ENCODE assay signal across 8 mouse cellular contexts in genomic region chr2:125135903-125136811, GRCm38 (mm10). TPM values are rescaled to one million over a fixed set of nuclear protein-coding genes. Genes with fewer than 3 reads are reported as not detected.
DNase-seq lines count a peak whose midpoint lies in the region; ATAC-seq and TF ChIP-seq lines count a peak whose summit lies in the region.

TSS of gene Ctxn2 (plus strand) at chr2:125136692.

- H3K9ac ChIP-seq in forebrain, embryonic 16.5 days (replicated peaks; ENCODE audit: low read depth, low read length) = peak within 1 kb of the TSS; percentile 67

- DNase-seq in layer of hippocampus, adult 2 months (ENCODE audit: low spot score in 2 of 2) = peak; percentile 49 to 52
- peak; percentile 50 for DNase-seq in lung, adult 2 months
- DNase-seq in testis, postnatal 14 days (ENCODE audit: low spot score) = peak; percentile 76

- H3K4me3 ChIP-seq in E14TG2a.4 (replicated peaks; ENCODE audit: low read length) = peak within 1 kb of the TSS; percentile 61
- H3K4me3 ChIP-seq in forebrain, embryonic 16.5 days (replicated peaks; ENCODE audit: low read length) = peak within 1 kb of the TSS; percentile 60
- peak within 1 kb of the TSS; percentile 65 for H3K4me3 ChIP-seq in layer of hippocampus, adult 2 months
- H3K4me3 ChIP-seq in lung, adult 2 months (replicated peaks; ENCODE audit: extremely low read depth, low read depth, low read length) = no peak within 1 kb of the TSS
- H3K4me3 ChIP-seq in olfactory bulb, adult 2 months (ENCODE audit: insufficient read depth, low read depth, low read length) = peak within 1 kb of the TSS; percentile 52

- TF ChIP-seq CTCF in E14TG2a.4 (conservative IDR thresholded peaks at IDR 0.05; ENCODE audit: low read length) = no peak
- TF ChIP-seq CTCF in layer of hippocampus, adult 2 months (conservative IDR thresholded peaks at IDR 0.05) = no peak
- TF ChIP-seq CTCF in lung, adult 2 months (IDR thresholded peaks at IDR 0.05; ENCODE audit: insufficient read depth, low read length) = no peak
- TF ChIP-seq CTCF in olfactory bulb, adult 2 months (IDR thresholded peaks at IDR 0.05; ENCODE audit: insufficient read depth, low read depth, low read length) = no peak

- peaks cover 19% of the 10 kb centered on the region for H3K4me1 ChIP-seq in E14TG2a.4 (replicated peaks; ENCODE audit: low read depth, low read length)
- peaks cover 8% of the 10 kb centered on the region; the same call in 1 of the 2 replicates for H3K4me1 ChIP-seq in forebrain, embryonic 16.5 days (replicated peaks; ENCODE audit: control insufficient read depth, insufficient read depth, low read length)
- H3K4me1 ChIP-seq in lung, adult 2 months (ENCODE audit: control insufficient read depth, insufficient read depth, low read length) = no peaks in the 10 kb centered on the region
- no peaks in the 10 kb centered on the region for H3K4me1 ChIP-seq in olfactory bulb, adult 2 months (ENCODE audit: control insufficient read depth, insufficient read depth, low read length)

- peak within 1 kb of the TSS; percentile 72 for H3K27ac ChIP-seq in forebrain, embryonic 16.5 days (ENCODE audit: low read length)
- peak within 1 kb of the TSS; percentile 90 for H3K27ac ChIP-seq in layer of hippocampus, adult 2 months
- H3K27ac ChIP-seq in olfactory bulb, adult 2 months (ENCODE audit: insufficient read depth, low read depth, low read length) = no peak within 1 kb of the TSS

- 0 out of 2 replicates have a peak, but pooled peaks cover 3% of the 10 kb centered on the region for H3K9me3 ChIP-seq in E14TG2a.4 (ENCODE audit: low read length)
- peaks cover 3% of the 10 kb centered on the region; the same call in 1 of the 2 replicates for H3K9me3 ChIP-seq in forebrain, embryonic 16.5 days (ENCODE audit: control insufficient read depth, low read length)

- H3K4me2 ChIP-seq in forebrain, embryonic 16.5 days (ENCODE audit: low read length) = peak within 1 kb of the TSS; percentile 81

- no peak for TF ChIP-seq POLR2A in lung, adult 2 months (IDR thresholded peaks at IDR 0.05; ENCODE audit: borderline replicate concordance, extremely low read depth, low read depth, low read length)
- no peak for TF ChIP-seq POLR2A in olfactory bulb, adult 2 months (IDR thresholded peaks at IDR 0.05; ENCODE audit: insufficient read depth, low read depth, low read length)

- ATAC-seq in cerebellum, adult (ENCODE audit: insufficient number of reproducible peaks, low FRiP score, low TSS enrichment) = peak; percentile 71
- ATAC-seq in forebrain, embryonic 16.5 days = peak; percentile 81
- ATAC-seq in hematopoietic stem cell, adult 5-6 weeks (replicated peaks in 1 of 2; ENCODE audit: insufficient read depth in 1 of 2, low FRiP score in 2 of 2, low TSS enrichment in 1 of 2, low read depth in 1 of 2, poor library complexity in 2 of 2, severe bottlenecking in 2 of 2) = peak; percentile 93 to 94

- peaks cover 8% of the 10 kb centered on the region; the same call in 1 of the 2 replicates for H3K27me3 ChIP-seq in E14TG2a.4 (ENCODE audit: insufficient read depth, low read length)
- 0 out of 2 replicates have a peak, but pooled peaks cover 2% of the 10 kb centered on the region for H3K27me3 ChIP-seq in forebrain, embryonic 16.5 days (replicated peaks; ENCODE audit: control insufficient read depth, insufficient read depth, low read length)

- no peaks in the 10 kb centered on the region for H3K36me3 ChIP-seq in E14TG2a.4 (ENCODE audit: insufficient read depth, low read length)
- no peaks in the 10 kb centered on the region for H3K36me3 ChIP-seq in forebrain, embryonic 16.5 days (ENCODE audit: control insufficient read depth, insufficient read depth)

- WGBS in forebrain, embryonic 16.5 days = under 1% methylated on average over 39 of the region's 39 CpGs
- WGBS in lung, adult 2 months = 2% methylated on average over 39 of the region's 39 CpGs
- under 1% methylated on average over 39 of the region's 39 CpGs for WGBS in olfactory bulb, adult 2 months

RNA-seq across cellular contexts. Expression of gene Ctxn2, which starts in this region (rescaled TPM):
- 3.8 and 6.8 TPM in 2 replicates for polyA plus RNA-seq in forebrain, embryonic 16.5 days (2015; fragmentation: Nextera tagmentation; extraction: Ambion mirVana)
- total RNA-seq in hematopoietic stem cell, adult 5-6 weeks (2017) = not detected in 2 replicates
- total RNA-seq in layer of hippocampus, adult 2 months (2021) = 10 to 100 TPM; 11.2 to 16.0 TPM
- polyA plus RNA-seq in lung, adult 2 months (2012; rRNA removed) = not detected in 2 replicates
- polyA plus RNA-seq in olfactory bulb, adult 2 months (2012; ENCODE audit: insufficient read depth, insufficient read length, low replicate concordance, missing spikeins) = not detected in 2 replicates

Comparison
In these comparisons a context has a peak if more than half of its experiments do, and no peak if none do; other contexts are left out.
1. RNA of gene Ctxn2 (total RNA-seq): 11.2 to 16.0 TPM in layer of hippocampus, adult 2 months; not detected in hematopoietic stem cell, adult 5-6 weeks; every median in the first group is over 10 times any median in the second.
2. Peak in ATAC-seq in hematopoietic stem cell, adult 5-6 weeks; RNA of the gene not detected or under 1 TPM.
3. Peak in DNase-seq in lung, adult 2 months; RNA of the gene not detected or under 1 TPM.
4. Peak in every context shown above with its lines, with median percentiles within 50 percentile points of each other: ATAC-seq and DNase-seq.